In genomic region chr15:79040501-79041416, GRCm38 (mm10) we compare ENCODE assay signal across 8 mouse cellular contexts. TPM values are rescaled to one million over a fixed set of nuclear protein-coding genes. Genes with fewer than 3 reads are reported as not detected.
A peak's percentile ranks its signal among the peaks of the same experiment; 100 is the strongest.
DNase-seq lines count a peak whose midpoint lies in the region; ATAC-seq and TF ChIP-seq lines count a peak whose summit lies in the region.

No protein-coding gene starts in this region.

- peak overlapping the region; percentile 50; the same call in 1 of the 2 replicates for H3K9ac ChIP-seq in limb, embryonic 13.5 days

- ATAC-seq in CD4-positive, CD25-positive, alpha-beta regulatory T cell, adult 4 months: peak; percentile 32
- ATAC-seq in granulocyte monocyte progenitor cell, adult 5-6 weeks (replicated peaks; ENCODE audit: poor library complexity, severe bottlenecking): peak; percentile 23
- ATAC-seq in limb, embryonic 13.5 days (ENCODE audit: low FRiP score, low read depth): no peak

- peak overlapping the region; percentile 31 for H3K4me3 ChIP-seq in limb, embryonic 13.5 days
- H3K4me3 ChIP-seq in small intestine, adult 2 months (ENCODE audit: low read depth, low read length): peak overlapping the region; percentile 56

- peak overlapping the region; percentile 64 for H3K4me2 ChIP-seq in limb, embryonic 13.5 days (replicated peaks)

- H3K27ac ChIP-seq in limb, embryonic 13.5 days: no peak overlapping the region
- no peak overlapping the region for H3K27ac ChIP-seq in small intestine, adult 2 months (ENCODE audit: insufficient read depth, low read depth, low read length)

- peak; percentile 96 for DNase-seq in 416B (ENCODE audit: low read depth)
- DNase-seq in gastrocnemius, adult 8-10 months (ENCODE audit: low spot score in 2 of 2): no peak
- DNase-seq in frontal cortex, postnatal 14 days (ENCODE audit: low spot score in 2 of 2): no peak
- DNase-seq in layer of hippocampus, postnatal 36 days: no peak

- TF ChIP-seq POLR2A in small intestine, adult 2 months (IDR thresholded peaks at IDR 0.05; ENCODE audit: low read depth, low read length): no peak

- 16% methylated on average over 24 of the region's 24 CpGs for WGBS in limb, embryonic 13.5 days
- WGBS in small intestine, adult 2 months: 14% methylated on average over 24 of the region's 24 CpGs

- peaks cover 18% of the 10 kb centered on the region for H3K36me3 ChIP-seq in limb, embryonic 13.5 days
- peaks cover 2% of the 10 kb centered on the region for H3K36me3 ChIP-seq in small intestine, adult 2 months (ENCODE audit: control insufficient read depth, insufficient read depth, low read length)

- no peak for TF ChIP-seq CTCF in small intestine, adult 2 months (IDR thresholded peaks at IDR 0.05; ENCODE audit: extremely low read depth, insufficient read length, insufficient replicate concordance, low read depth, low read length)

- H3K27me3 ChIP-seq in limb, embryonic 13.5 days: peaks cover 38% of the 10 kb centered on the region
- peaks cover 7% of the 10 kb centered on the region; the same call in 1 of the 2 replicates for H3K27me3 ChIP-seq in small intestine, adult 2 months (ENCODE audit: control insufficient read depth, insufficient read depth, low read length)

- no peaks in the 10 kb centered on the region for H3K9me3 ChIP-seq in limb, embryonic 13.5 days

- peaks cover 50% of the 10 kb centered on the region for H3K4me1 ChIP-seq in limb, embryonic 13.5 days
- H3K4me1 ChIP-seq in small intestine, adult 2 months (ENCODE audit: control insufficient read depth, insufficient read depth, insufficient read length, low read length): peaks cover 41% of the 10 kb centered on the region

RNA-seq across cellular contexts. Expression of gene Galr3, which starts 0.9 kb away (rescaled TPM):
- not detected for polyA plus RNA-seq in CD4-positive, CD25-positive, alpha-beta regulatory T cell, adult 4 months (2017; shearing (Covaris generic))
- total RNA-seq in granulocyte monocyte progenitor cell, adult 5-6 weeks (2014; fragmentation: Nextera tagmentation): 0.73 TPM in 1 of 2 replicates, not detected in the other
- total RNA-seq in granulocyte monocyte progenitor cell, adult 5-6 weeks (2017): 0.65 and 2.1 TPM in 2 replicates
- polyA plus RNA-seq in limb, embryonic 13.5 days (2015; fragmentation: Nextera tagmentation; extraction: Ambion mirVana): not detected in 2 replicates
- polyA plus RNA-seq in small intestine, adult 2 months (2012; rRNA removed): 2.2 and 8.0 TPM in 2 replicates
- total RNA-seq in gastrocnemius, adult 8-10 months (2022): not detected
- total RNA-seq in layer of hippocampus, postnatal 36 days (2021): not detected

RNA-seq across cellular contexts. Expression of gene H1f0, which starts 12.5 kb away (rescaled TPM):
- polyA plus RNA-seq in CD4-positive, CD25-positive, alpha-beta regulatory T cell, adult 4 months (2017; shearing (Covaris generic)): 10 to 100 TPM; 20.7 to 33.3 TPM
- total RNA-seq in granulocyte monocyte progenitor cell, adult 5-6 weeks (2014; fragmentation: Nextera tagmentation): 10.6 and 17.0 TPM in 2 replicates
- 19.6 and 24.4 TPM in 2 replicates for total RNA-seq in granulocyte monocyte progenitor cell, adult 5-6 weeks (2017)
- 558 and 589 TPM in 2 replicates for polyA plus RNA-seq in limb, embryonic 13.5 days (2015; fragmentation: Nextera tagmentation; extraction: Ambion mirVana)
- 120 and 218 TPM in 2 replicates for polyA plus RNA-seq in small intestine, adult 2 months (2012; rRNA removed)
- total RNA-seq in gastrocnemius, adult 8-10 months (2022): 100 to 1,000 TPM in 1 of 4 experiments, 10 to 100 TPM in 3; 84.7 to 103 (median 92.1) TPM
- 10 to 100 TPM; 88.9 to 89.5 TPM for total RNA-seq in layer of hippocampus, postnatal 36 days (2021)

RNA-seq across cellular contexts. Expression of gene Ankrd54, which starts 21.9 kb away (rescaled TPM):
- polyA plus RNA-seq in CD4-positive, CD25-positive, alpha-beta regulatory T cell, adult 4 months (2017; shearing (Covaris generic)): 1 to 10 TPM; 3.5 to 9.6 TPM
- 14.5 and 21.9 TPM in 2 replicates for total RNA-seq in granulocyte monocyte progenitor cell, adult 5-6 weeks (2014; fragmentation: Nextera tagmentation)
- total RNA-seq in granulocyte monocyte progenitor cell, adult 5-6 weeks (2017): 14.0 and 20.8 TPM in 2 replicates
- polyA plus RNA-seq in limb, embryonic 13.5 days (2015; fragmentation: Nextera tagmentation; extraction: Ambion mirVana): 51.9 and 52.8 TPM in 2 replicates
- polyA plus RNA-seq in small intestine, adult 2 months (2012; rRNA removed): 70.4 and 92.7 TPM in 2 replicates
- total RNA-seq in gastrocnemius, adult 8-10 months (2022): 1 to 10 TPM; 3.1 to 5.8 (median 3.5) TPM
- total RNA-seq in layer of hippocampus, postnatal 36 days (2021): 10 to 100 TPM; 17.6 to 20.7 TPM

RNA-seq across cellular contexts. Expression of gene Eif3l, which starts 34.2 kb away (rescaled TPM):
- 100 to 1,000 TPM; 224 to 263 TPM for polyA plus RNA-seq in CD4-positive, CD25-positive, alpha-beta regulatory T cell, adult 4 months (2017; shearing (Covaris generic))
- total RNA-seq in granulocyte monocyte progenitor cell, adult 5-6 weeks (2014; fragmentation: Nextera tagmentation): 228 and 235 TPM in 2 replicates
- total RNA-seq in granulocyte monocyte progenitor cell, adult 5-6 weeks (2017): 310 and 312 TPM in 2 replicates
- polyA plus RNA-seq in limb, embryonic 13.5 days (2015; fragmentation: Nextera tagmentation; extraction: Ambion mirVana): 221 and 229 TPM in 2 replicates
- polyA plus RNA-seq in small intestine, adult 2 months (2012; rRNA removed): 52.5 and 88.3 TPM in 2 replicates
- 10 to 100 TPM; 57.8 to 60.8 (median 60.6) TPM for total RNA-seq in gastrocnemius, adult 8-10 months (2022)
- 10 to 100 TPM; 69.4 to 74.8 TPM for total RNA-seq in layer of hippocampus, postnatal 36 days (2021)
